Mouse (Mus musculus): Measurements from ENCODE around the gene Hoxc13. TPM values are rescaled to one million over a fixed set of nuclear protein-coding genes. Genes with fewer than 3 reads are reported as not detected.
A peak's percentile ranks its signal among the peaks of the same experiment; 100 is the strongest.

Gene Hoxc13
- total RNA-seq, 2 experiments from 2014 or later: not detected

DNA sequence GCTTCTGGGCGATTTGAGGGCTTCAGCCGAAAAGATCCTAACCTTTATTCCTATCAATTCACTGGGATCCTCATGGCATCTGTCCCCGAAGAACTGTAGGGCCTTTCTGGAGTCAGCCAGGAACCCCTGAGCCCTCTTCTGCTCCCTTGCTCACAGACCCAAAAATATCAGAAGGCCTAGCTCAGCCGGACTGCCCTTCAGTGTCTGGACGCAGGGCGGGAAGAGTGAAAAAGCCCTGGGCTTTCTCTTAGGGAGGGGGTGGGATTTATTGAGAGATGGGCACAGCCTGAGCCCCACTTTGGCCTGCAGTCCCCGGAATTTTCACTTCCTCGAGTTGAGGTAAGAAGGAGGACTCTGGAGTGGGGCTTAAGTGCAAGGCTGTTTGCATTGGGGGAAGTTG, 42.4 kb downstream of the Hoxc13 start:
- DNase-seq (ENCODE audit: low spot score in 2 of 2): no peak

DNA sequence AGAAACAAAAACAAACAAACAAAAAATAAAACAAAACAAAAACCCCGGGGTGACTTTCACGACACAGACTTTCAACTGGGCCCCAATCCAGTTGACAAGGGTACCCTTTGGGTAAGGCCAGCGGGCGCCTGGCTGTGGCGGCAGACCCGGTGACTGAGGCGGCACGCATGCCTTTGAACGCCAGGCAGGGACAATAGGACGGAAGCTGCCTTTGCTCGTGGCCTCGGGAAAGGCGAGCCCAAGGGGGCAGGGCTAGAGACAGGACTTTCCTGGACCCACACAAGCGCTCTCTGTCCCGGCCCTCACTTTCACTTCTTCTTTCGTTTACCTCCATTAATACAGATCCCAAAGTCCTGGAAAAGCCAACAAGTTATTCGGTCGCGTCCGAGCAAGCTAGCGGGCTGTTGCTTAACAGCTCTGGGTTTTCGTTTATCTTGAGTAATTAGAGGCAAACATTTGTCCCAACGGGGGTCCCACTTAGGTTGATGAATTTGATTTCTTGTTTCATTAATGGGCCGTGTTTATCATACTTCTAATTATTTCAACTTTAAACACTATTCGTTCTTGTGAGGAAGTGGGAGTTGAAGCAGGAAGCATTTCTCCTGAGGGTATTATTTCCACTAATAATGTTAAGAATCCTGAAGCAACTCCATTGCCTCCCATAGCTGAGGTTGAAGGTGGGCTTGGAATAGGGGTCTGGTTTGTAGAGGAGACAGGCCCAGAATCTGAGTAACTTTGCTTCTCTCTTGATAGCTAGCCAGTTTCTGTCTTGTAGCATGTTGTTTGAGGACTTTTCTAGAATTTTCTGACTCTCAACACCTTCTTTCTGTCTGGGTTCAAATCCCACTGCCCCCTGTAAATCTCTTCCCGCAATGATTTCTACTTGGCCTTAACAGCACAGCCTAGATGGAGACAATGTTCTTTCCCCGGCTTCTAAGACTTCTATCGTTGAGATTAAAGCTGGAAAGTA, 43.1 kb downstream of the Hoxc13 start:
- DNase-seq (ENCODE audit: low spot score in 2 of 2): no peak

DNA sequence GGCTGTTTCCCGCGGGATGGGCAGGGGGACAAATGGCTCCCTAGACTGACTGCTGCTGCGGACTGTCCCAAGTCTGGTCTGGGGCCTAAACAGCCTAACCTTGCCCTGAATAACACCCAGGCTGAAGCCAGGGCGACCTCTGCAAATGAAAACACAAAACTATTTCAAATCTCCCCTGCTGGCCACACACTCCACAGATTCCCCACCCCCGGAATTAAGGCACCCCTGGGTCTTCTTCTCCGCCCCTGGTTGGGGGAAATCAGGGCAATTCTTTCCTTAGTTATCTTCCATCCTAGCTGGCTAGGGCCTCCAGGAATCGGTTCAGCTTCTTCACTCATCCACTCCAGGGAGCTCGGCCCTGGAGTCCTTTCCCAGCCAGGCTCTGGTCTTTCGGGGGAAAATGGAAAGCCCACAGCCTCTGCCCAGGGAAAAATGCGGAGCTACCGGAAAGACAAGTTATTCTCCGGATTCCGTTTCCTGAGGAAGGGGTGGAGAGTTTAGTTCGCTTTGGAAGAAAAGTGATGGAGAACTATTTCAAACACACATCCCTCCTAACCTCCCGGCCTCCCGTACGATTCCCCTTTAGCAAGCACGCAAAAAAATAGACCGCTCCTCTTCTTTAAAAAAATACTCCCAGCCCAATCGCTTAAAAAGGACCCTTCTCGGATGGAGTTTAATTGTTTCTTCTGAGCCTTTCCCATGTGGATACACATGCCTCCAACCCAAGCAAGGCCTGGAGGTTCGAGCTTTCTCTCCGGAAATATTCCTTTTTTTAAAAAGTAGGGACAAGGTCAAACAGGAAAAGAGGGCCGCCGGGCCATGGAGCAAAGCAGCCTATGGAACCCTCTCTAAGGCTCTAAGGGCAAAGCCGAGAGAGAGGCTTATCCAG, 44.3 kb downstream of the Hoxc13 start:
- DNase-seq (ENCODE audit: low spot score in 2 of 2): no peak

DNA sequence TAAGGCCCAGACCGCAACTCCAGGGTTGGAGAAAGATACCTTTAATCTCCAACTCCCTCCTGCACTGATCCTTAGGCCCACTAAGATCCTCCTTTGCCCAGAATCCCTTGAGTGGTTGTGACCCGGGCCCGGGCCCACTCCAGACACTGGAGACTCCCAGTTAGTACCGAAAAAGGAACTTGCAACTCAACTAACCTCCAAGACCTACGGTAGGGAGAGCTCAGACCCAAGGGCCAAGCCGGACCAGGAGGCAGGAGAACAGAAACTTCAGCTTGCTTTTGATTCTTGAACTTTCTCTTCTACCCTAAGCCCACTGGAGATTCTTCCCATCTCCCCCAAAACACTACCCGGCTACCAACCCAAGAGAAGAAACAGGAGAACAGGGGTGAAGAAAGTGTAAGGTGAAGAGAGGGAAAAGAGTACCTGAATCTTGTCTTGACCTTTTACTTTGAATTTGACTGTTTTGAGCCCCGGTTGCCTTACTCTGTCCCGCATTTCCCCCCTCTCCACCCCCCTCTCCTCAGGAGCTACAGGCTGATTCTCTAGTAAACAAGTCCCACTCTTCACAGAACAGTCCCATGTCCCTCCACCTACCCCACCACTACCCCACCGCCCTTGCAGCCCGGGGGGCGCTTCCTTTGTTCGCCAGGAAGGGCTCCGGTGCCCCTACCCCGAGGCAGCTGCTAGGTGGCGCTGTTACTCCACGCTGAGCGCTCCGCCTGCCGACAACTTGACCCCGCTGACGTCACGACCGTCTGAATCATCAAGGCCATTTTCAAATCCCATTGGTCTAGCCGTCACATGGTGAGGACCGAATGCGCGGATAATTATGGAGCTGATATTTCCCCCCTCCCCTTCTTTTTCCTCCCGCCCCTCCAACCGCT, 45.2 kb downstream of the Hoxc13 start:
- DNase-seq (ENCODE audit: low spot score in 2 of 2): no peak

DNA sequence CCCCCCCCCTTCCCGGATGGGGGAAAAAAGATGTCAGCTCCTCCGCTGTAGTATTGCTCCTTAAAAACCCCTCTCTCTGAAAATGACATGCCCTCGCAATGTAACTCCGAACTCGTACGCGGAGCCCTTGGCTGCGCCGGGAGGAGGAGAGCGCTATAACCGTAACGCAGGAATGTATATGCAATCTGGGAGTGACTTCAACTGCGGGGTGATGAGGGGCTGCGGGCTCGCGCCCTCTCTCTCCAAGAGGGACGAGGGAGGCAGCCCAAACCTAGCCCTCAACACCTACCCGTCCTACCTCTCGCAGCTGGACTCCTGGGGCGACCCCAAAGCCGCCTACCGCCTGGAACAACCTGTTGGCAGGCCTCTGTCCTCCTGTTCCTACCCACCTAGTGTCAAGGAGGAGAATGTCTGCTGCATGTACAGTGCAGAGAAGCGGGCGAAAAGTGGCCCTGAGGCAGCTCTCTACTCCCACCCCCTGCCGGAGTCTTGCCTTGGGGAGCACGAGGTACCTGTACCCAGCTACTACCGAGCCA, 45.9 kb downstream of the Hoxc13 start, which contains the start of gene Hoxc10:
TSS of gene Hoxc10 (plus strand) at position 21 of the 536 bp plus-strand sequence.
- DNase-seq (ENCODE audit: low spot score in 2 of 2): no peak

DNA sequence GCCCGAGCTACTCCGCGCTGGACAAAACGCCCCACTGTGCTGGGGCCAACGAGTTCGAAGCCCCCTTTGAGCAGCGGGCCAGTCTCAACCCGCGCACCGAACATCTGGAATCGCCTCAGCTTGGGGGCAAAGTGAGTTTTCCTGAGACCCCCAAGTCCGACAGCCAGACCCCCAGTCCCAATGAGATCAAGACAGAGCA, 46.3 kb downstream of the Hoxc13 start, which contains the start of gene Hoxc5:
TSS of gene Hoxc5 (plus strand) at position 132 of the 199 bp plus-strand sequence.
- DNase-seq (ENCODE audit: low spot score in 2 of 2): no peak

DNA sequence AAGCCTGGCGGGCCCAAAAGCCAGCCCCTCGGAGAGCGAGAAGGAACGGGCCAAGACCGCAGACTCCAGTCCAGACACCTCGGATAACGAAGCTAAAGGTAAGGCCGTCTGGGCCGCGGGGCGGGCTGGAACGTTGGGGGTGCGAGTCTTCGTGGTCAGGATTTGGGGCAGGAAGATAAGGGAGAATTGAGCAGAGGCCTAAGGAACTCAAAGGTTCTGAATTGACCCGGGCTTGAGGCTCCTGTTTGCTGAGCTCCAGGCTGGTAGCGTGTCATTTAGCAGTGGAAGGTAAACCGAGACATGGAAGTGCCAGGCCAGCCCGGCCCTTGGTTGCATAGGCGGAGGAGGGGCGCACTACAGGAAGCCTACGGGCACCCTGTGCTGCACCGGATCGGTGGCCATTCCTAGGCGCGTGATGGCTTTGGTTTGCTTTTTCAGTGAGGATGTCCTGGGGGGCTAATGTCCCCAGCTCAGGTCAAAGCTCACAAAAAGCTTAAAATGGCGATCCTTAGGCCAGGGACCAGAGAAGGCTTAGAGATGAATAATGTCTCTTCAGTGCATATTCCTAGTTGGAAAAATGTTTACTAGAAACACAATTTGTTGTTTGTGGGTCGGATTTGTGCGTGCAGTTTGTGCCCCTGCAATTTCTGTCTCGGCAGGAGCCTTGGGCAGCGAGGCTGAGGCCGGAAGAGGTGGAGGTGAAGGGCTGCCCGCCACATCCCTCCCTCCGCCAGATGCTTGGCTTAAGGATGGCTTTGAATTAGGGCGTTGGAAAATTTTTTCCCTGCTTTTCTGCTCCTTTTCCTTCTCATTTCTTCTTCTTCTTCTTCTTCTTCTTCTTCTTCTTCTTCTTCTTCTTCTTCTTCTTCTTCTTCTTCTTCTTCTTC, 46.9 kb downstream of the Hoxc13 start:
- DNase-seq (ENCODE audit: low spot score in 2 of 2): no peak

DNA sequence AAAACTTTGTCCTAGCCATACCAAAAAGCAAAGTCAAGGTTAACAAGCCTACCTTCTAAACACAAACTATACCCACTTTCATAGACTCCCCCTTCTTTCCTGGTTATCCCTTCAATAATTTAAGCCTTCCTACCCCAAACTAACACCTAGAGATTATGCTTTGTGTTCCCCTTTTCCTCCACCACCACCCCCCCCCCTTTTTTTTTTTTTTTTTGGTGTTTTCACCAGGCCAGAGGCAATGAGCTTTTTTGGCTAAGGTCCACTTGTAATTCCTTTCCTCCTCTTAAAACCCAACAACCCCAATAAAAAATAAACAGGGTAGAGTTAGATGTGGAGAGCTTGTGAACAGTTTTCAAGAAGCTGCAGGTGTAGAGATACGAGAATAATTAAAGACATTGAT, 48.4 kb downstream of the Hoxc13 start:
- DNase-seq (ENCODE audit: low spot score in 2 of 2): no peak

DNA sequence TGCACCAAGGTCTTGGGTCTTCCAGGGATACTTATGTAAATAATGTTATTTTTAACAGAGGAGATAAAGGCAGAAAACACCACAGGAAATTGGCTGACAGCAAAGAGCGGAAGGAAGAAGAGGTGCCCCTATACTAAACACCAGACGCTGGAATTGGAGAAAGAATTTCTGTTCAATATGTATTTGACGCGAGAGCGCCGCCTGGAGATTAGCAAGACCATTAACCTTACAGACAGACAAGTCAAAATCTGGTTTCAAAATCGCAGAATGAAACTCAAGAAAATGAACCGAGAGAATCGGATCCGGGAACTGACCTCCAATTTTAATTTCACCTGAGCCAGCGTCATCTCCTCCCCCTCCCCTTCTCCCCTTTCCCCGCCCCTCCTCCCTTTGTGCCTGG, 49.8 kb downstream of the Hoxc13 start:
- peak in 1 of 2 experiments; percentile 46 for DNase-seq (ENCODE audit: low spot score in 2 of 2)

DNA sequence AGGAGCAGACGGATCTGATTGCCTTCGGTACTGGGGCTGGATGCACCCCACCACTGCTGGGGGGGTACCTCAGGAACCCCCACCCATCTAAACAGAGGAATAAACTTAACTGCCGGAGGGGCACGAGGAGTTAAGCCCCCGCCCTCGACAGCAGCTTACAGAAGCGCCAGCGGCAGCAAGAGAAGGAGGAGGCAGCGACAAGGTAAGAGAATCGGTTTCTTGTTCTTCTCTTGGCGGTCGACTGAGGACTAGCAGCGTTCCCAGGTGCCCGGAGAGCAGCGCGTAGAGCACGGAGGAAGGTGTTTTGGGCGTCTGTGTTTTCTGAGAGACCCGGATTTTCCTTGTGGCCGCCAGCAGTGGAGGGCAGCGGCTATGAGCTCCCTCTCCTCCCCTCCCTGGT, 51.4 kb downstream of the Hoxc13 start:
- no peak for DNase-seq (ENCODE audit: low spot score in 2 of 2)

DNA sequence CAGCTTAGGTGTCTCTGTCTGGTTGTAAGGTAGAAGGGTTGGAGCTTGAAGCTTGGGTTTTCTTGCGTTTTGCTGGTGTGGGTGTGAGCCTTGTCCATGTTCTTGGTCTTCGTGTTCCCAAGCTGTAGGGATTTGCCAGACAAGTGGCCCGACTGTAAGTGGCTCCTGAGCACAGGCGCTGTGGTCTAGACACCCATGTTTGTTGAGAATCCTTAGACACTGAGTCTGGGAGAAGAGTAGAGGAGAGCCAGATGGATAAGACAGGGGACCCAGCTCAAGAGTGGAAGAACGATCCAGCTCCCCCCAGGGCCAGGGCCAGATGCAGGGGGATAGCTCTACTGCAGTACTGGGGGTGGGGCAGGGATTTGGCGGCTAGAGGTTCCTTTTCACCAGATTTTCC, 51.9 kb downstream of the Hoxc13 start:
- no peak for DNase-seq (ENCODE audit: low spot score in 2 of 2)

DNA sequence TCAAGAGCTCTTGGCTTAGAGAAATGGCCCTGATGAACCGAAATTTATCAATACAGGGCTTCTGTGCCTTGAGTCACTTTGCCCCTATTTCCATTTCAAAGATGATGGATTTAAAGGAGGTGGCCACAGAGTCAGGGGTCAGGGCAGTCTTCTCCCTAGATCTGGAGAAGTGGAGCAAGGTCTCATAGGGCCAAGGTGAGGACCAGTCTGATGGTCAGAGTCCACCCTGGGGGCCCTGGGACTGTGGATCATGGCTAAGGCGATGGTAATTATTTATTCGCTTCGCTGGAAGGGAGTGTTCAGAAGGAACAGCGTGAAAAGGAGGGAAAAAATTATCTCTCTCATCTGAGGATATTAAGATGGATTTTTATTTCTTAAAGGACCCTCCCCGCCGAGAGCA, 54.1 kb downstream of the Hoxc13 start:
- no peak for DNase-seq (ENCODE audit: low spot score in 2 of 2)

DNA sequence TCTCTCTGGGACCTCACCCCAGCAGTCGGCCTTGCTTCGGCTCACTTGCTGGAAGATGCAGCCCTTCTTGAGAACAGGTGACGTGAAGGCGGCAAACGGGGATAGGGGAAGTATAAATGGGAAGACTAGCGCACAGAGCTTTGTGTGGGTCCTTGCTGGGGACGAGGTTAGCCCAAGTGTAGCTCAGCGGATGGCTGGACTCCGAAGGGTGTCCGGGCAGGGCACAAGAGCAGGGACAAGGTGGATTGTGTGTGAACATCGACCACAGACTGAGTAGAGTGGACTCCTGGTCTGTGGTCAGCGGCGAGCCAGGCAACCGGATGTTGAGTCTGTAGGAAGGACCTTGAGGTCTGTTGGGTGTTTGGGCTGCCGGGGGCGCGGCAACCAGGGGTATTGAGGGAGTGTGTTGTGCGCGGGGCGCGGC, 54.8 kb downstream of the Hoxc13 start:
- DNase-seq (ENCODE audit: low spot score in 2 of 2): no peak

DNA sequence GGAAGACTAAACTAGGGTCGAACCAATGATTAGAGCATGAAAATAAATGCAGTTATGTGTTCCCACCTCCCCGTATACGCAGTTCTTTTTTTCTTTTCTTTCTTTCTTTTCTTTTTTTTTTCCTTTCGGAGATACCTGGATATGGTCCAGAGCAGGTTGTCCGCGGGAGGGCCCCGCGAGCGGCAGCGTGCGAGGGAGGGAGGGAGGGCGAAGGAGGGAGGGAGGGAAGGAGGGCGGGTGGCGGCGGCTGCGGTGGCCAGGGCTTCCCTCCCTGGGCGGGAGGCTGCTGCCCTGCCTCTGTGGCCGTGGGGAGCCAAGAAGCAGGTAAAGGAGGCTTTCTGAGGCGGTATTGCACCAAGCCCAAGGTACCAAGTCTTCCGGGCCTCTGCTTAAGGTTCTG, 55.3 kb downstream of the Hoxc13 start, which contains the start of gene Hoxc9:
TSS of gene Hoxc9 (plus strand) at position 269 of the 400 bp plus-strand sequence.
- no peak for DNase-seq (ENCODE audit: low spot score in 2 of 2)

DNA sequence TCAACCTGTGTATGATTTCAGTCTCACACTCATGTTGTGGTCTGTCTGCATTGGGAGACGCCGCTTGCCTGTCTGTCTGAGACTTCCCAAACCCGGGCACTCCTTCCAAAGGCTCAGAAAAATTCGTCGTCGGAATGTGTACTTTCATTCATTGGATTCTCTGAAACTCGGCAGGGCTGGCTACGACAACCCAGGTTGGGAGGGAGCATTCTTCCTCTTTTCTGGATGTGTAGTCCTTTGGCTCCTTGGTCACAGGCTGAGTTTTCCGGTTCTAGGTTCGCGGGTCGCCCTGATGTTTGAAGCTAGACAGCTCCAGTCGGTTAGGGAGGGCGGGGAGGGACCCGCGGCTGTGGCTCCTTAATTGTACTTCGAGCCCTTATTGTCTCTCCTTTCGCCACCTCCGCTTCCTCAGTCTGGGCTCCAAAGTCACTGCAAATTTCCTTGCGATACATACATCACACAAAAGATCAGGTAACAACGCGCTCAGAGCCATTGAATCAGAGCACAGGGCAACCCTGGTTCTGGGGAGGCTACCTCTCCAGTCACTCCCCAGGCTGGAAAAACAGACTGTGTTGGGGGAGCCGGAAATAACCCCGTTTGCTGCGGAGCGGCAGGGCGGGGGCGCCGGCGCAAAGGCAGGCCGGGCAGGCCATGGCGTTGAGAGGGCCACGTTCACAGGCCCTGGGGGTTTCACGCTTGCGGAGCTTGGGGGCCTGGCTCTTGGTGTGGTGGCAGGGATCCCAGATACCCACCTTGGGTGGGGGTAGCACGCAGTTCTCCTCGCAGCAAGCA, 55.9 kb downstream of the Hoxc13 start:
- DNase-seq (ENCODE audit: low spot score in 2 of 2): no peak

DNA sequence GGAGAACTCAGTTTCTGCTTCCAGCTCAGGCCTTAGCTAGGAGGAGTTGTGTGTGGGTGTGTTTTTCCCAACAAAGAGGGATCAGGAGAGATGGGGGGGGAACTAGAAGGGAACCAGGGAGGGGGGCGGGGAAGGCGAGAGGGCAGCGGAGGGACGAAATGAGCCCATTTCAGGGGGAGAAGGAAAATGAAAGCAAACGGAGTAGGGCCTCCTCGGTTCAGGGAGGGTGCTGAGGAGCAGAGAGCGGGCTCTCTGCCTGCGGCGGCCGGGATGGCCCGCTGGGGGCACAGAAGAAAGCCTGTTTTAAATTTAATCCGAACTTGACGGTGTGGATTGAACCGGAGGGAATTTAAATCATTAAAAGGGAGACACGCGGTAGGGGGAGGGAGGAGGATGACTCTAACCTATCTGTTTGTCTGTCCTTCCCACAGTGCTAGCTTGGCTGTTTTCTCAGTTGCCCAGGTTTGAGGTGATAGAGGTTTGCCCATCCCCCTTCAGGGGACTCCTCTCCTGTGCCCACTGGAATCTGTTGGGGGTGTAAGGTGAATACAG, 56.6 kb downstream of the Hoxc13 start:
- DNase-seq (ENCODE audit: low spot score in 2 of 2): no peak
